ENCODE assay signal across 24 mouse cellular contexts in genomic region chr1:89870906-89871211, GRCm38 (mm10).
A peak's percentile ranks its signal among the peaks of the same experiment; 100 is the strongest.
DNase-seq lines count a peak whose midpoint lies in the region; ATAC-seq and TF ChIP-seq lines count a peak whose summit lies in the region.
"Had no signal": no experiment of that assay in that cellular context is flagged by ENCODE, and none has a peak within 500 bp of the region (broad histone marks: within the 10 kb centered on the region; RNA-seq: fewer than 3 reads in every experiment).

No protein-coding gene starts in this region.

- H3K27ac ChIP-seq in heart, postnatal 0 days (ENCODE audit: low read depth), result peak overlapping the region; percentile 47; the same call in 1 of the 2 replicates
- 0 out of 2 replicates have a peak overlapping the region, but pooled peaks have one; percentile 15 for H3K27ac ChIP-seq in midbrain, embryonic 12.5 days (replicated peaks)
- no peak overlapping the region for H3K27ac ChIP-seq in midbrain, postnatal 0 days (ENCODE audit: low read depth, low read length)
- peak overlapping the region; percentile 93 for H3K27ac ChIP-seq in ES-E14 (ENCODE audit: insufficient read depth, low read depth, low read length, poor library complexity, severe bottlenecking)
- peak overlapping the region; percentile 50; the same call in 1 of the 2 replicates for H3K27ac ChIP-seq in limb, embryonic 10.5 days
- H3K27ac ChIP-seq: kidney, embryonic 15.5 days; limb, embryonic 12.5 days; macrophage; stomach, embryonic 15.5 days had no signal

- H3K36me3 ChIP-seq in heart, postnatal 0 days (replicated peaks; ENCODE audit: control insufficient read depth, insufficient read depth, low read length), result no peaks in the 10 kb centered on the region
- no peaks in the 10 kb centered on the region for H3K36me3 ChIP-seq in midbrain, embryonic 12.5 days
- H3K36me3 ChIP-seq in midbrain, postnatal 0 days (ENCODE audit: insufficient read depth, low read length), result no peaks in the 10 kb centered on the region
- no peaks in the 10 kb centered on the region for H3K36me3 ChIP-seq in ES-E14 (ENCODE audit: control insufficient read depth, insufficient read depth, low read length, poor library complexity, severe bottlenecking)
- no peaks in the 10 kb centered on the region for H3K36me3 ChIP-seq in limb, embryonic 10.5 days
- H3K36me3 ChIP-seq: heart, embryonic 12.5 days; kidney, embryonic 15.5 days; limb, embryonic 12.5 days; stomach, embryonic 15.5 days had no signal

- peaks cover 3% of the 10 kb centered on the region; the same call in 1 of the 2 replicates for H3K4me1 ChIP-seq in heart, postnatal 0 days (ENCODE audit: control insufficient read depth, insufficient read depth)
- peaks cover 32% of the 10 kb centered on the region for H3K4me1 ChIP-seq in midbrain, embryonic 12.5 days
- no peaks in the 10 kb centered on the region for H3K4me1 ChIP-seq in midbrain, postnatal 0 days (ENCODE audit: insufficient read depth, low read length)
- peaks cover 12 to 39% of the 10 kb centered on the region in 2 experiments for H3K4me1 ChIP-seq in ES-E14 (ENCODE audit: control insufficient read depth in 2 of 2, insufficient read depth in 2 of 2, low read length in 2 of 2, poor library complexity in 1 of 2)
- H3K4me1 ChIP-seq in limb, embryonic 10.5 days, result peaks cover 61% of the 10 kb centered on the region
- H3K4me1 ChIP-seq: stomach, embryonic 15.5 days had no signal

- TF ChIP-seq EP300 in heart, postnatal 0 days (IDR thresholded peaks at IDR 0.05; ENCODE audit: low read depth), result no peak

- 67% methylated on average over 6 of the region's 6 CpGs for WGBS in heart, postnatal 0 days
- WGBS in midbrain, embryonic 12.5 days, result 27% methylated on average over 6 of the region's 6 CpGs
- 43% methylated on average over 6 of the region's 6 CpGs for WGBS in midbrain, postnatal 0 days
- 44% methylated on average over 6 of the region's 6 CpGs for WGBS in limb, embryonic 10.5 days

- no peak for TF ChIP-seq CTCF in heart, postnatal 0 days (IDR thresholded peaks at IDR 0.05; ENCODE audit: low read depth)
- TF ChIP-seq CTCF in midbrain, postnatal 0 days (IDR thresholded peaks at IDR 0.05), result no peak

- ATAC-seq in heart, postnatal 0 days (ENCODE audit: insufficient read depth, low read depth), result no peak
- no peak for ATAC-seq in midbrain, embryonic 12.5 days (ENCODE audit: low FRiP score, low read depth)
- ATAC-seq in midbrain, postnatal 0 days (ENCODE audit: low FRiP score), result no peak
- ATAC-seq: liver, postnatal 0 days had no signal

- DNase-seq in heart, postnatal 0 days (ENCODE audit: low spot score), result no peak
- no peak for DNase-seq in heart, adult 11 months
- no peak for DNase-seq in midbrain, postnatal 0 days (ENCODE audit: low spot score)
- DNase-seq in ES-E14 (ENCODE audit: low read depth, low spot score), result no peak
- no peak for DNase-seq in limb, embryonic 10.5 days (ENCODE audit: low spot score)
- no peak for DNase-seq in cerebellum, postnatal 4 days (ENCODE audit: low spot score in 2 of 2)
- DNase-seq: adrenal gland, postnatal 25 days; cerebellum, adult 8-10 months; cerebellum, postnatal 36 days; gastrocnemius, postnatal 10 days; heart, postnatal 14 days; kidney, adult 11 months; kidney, postnatal 36 days; layer of hippocampus, postnatal 36 days; liver, postnatal 0 days; right cerebral cortex, postnatal 14 days; thymus, postnatal 25 days had no signal

- no peaks in the 10 kb centered on the region for H3K9me3 ChIP-seq in heart, postnatal 0 days (replicated peaks; ENCODE audit: control insufficient read depth, low read length)
- H3K9me3 ChIP-seq in midbrain, embryonic 12.5 days, result no peaks in the 10 kb centered on the region
- no peaks in the 10 kb centered on the region for H3K9me3 ChIP-seq in midbrain, postnatal 0 days (ENCODE audit: low read length)
- no peaks in the 10 kb centered on the region for H3K9me3 ChIP-seq in ES-E14 (ENCODE audit: control insufficient read depth, insufficient read depth, low read depth, low read length)
- no peaks in the 10 kb centered on the region for H3K9me3 ChIP-seq in limb, embryonic 10.5 days (replicated peaks)
- H3K9me3 ChIP-seq: heart, embryonic 12.5 days; kidney, embryonic 15.5 days; limb, embryonic 12.5 days; stomach, embryonic 15.5 days had no signal

- in situ Hi-C loops in ES-E14 (cut with MboI; ENCODE audit: low sequenced_read_pairs in 2 of 2, unreplicated experiment in 2 of 2), result no loop called here

- no peak overlapping the region for H3K9ac ChIP-seq in heart, postnatal 0 days (replicated peaks; ENCODE audit: low read depth, low read length)
- no peak overlapping the region for H3K9ac ChIP-seq in midbrain, embryonic 12.5 days (replicated peaks)
- no peak overlapping the region for H3K9ac ChIP-seq in midbrain, postnatal 0 days (replicated peaks; ENCODE audit: low read length, poor library complexity, severe bottlenecking)
- no peak overlapping the region; the same call in 1 of the 2 replicates for H3K9ac ChIP-seq in ES-E14 (ENCODE audit: insufficient read depth, low read depth, low read length, poor library complexity, severe bottlenecking)
- H3K9ac ChIP-seq: heart, embryonic 12.5 days; kidney, embryonic 15.5 days; limb, embryonic 12.5 days; liver, postnatal 0 days; stomach, embryonic 15.5 days had no signal

- H3K4me2 ChIP-seq in heart, postnatal 0 days (ENCODE audit: low read depth, low read length), result no peak overlapping the region
- no peak overlapping the region for H3K4me2 ChIP-seq in midbrain, embryonic 12.5 days (replicated peaks)
- no peak overlapping the region for H3K4me2 ChIP-seq in midbrain, postnatal 0 days (ENCODE audit: low read depth, low read length, poor library complexity, severe bottlenecking)
- H3K4me2 ChIP-seq: heart, embryonic 12.5 days; kidney, embryonic 15.5 days; limb, embryonic 12.5 days; liver, embryonic 11.5 days; stomach, embryonic 15.5 days had no signal

- H3K27me3 ChIP-seq in heart, postnatal 0 days (ENCODE audit: control insufficient read depth, insufficient read depth, low read length), result no peaks in the 10 kb centered on the region
- peaks cover 26% of the 10 kb centered on the region for H3K27me3 ChIP-seq in midbrain, embryonic 12.5 days
- no peaks in the 10 kb centered on the region for H3K27me3 ChIP-seq in midbrain, postnatal 0 days (ENCODE audit: insufficient read depth, low read length)
- 0 out of 2 replicates have a peak, but pooled peaks cover 7% of the 10 kb centered on the region for H3K27me3 ChIP-seq in limb, embryonic 10.5 days (ENCODE audit: low read depth, poor library complexity, severe bottlenecking)
- H3K27me3 ChIP-seq: heart, embryonic 12.5 days; kidney, embryonic 15.5 days; limb, embryonic 12.5 days; stomach, embryonic 15.5 days had no signal

- no peak overlapping the region for H3K4me3 ChIP-seq in heart, postnatal 0 days (ENCODE audit: low read depth, low read length)
- H3K4me3 ChIP-seq in midbrain, embryonic 12.5 days, result no peak overlapping the region
- H3K4me3 ChIP-seq in midbrain, postnatal 0 days (ENCODE audit: low read depth, low read length), result no peak overlapping the region
- no peak overlapping the region for H3K4me3 ChIP-seq in ES-E14 (ENCODE audit: insufficient read depth in 1 of 2, low read depth in 1 of 2, low read length in 2 of 2, poor library complexity in 1 of 2, severe bottlenecking in 1 of 2)
- no peak overlapping the region for H3K4me3 ChIP-seq in limb, embryonic 10.5 days
- H3K4me3 ChIP-seq: heart, embryonic 12.5 days; kidney, embryonic 15.5 days; limb, embryonic 12.5 days; stomach, embryonic 15.5 days had no signal

TF ChIP-seq in ES-E14, 5 proteins besides CTCF, POLR2A, EP300 and RAD21:
- TF ChIP-seq CHD2 (IDR thresholded peaks at IDR 0.05; ENCODE audit: low read depth, low read length) (no peak), ZNF384 (IDR thresholded peaks at IDR 0.05; ENCODE audit: low read depth, low read length) (no peak), ZC3H11A (IDR thresholded peaks at IDR 0.05; ENCODE audit: borderline replicate concordance, low read depth, low read length) (no peak), MAFK (IDR thresholded peaks at IDR 0.05; ENCODE audit: insufficient read depth, low read depth, low read length) (no peak), HCFC1 (IDR thresholded peaks at IDR 0.05; ENCODE audit: borderline replicate concordance, insufficient read depth, low read length) (no peak)
